Mouse (Mus musculus) cerebellum, adult 9-11 months (tissue): ENCODE results near the gene Senp7.
A peak's percentile ranks its signal among the peaks of the same experiment; 100 is the strongest.
"Not testable (repeated sequence)": the region's sequence is repeated elsewhere in the genome, so short reads cannot be mapped to it uniquely, and the experiment has no call there.

Source experiments
- DNase-seq: peaks from one replicate; pipeline ENCODE4 v3.0.0; 2022

Senp7 gene

DNA sequence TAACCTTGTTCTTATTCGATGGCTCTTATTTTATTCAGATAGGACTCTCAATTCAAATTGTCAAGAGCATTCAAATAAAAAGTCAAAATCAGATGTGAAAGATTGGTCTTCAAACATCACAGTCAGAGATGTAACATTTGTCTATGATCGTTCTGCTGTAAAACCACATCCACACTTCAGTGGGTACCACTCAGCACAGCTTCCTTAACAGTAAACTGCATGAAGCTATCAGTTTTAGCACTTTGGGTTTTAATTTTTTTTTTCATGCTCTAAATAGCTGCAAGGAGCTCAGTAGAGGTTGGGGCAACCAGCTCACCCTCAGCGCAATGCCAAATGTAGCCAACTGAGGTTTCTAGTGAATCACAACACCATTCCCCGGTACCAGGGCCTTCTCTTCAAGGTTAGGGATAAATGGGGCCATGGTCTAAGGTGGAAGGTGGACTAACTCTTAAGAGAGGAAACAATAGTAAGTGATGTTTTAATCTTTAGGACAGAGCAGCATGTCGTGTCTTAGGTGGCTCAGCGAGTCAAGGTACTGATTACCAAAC lies 20.5 kb downstream of the Senp7 start:
- no peak for DNase-seq

DNA sequence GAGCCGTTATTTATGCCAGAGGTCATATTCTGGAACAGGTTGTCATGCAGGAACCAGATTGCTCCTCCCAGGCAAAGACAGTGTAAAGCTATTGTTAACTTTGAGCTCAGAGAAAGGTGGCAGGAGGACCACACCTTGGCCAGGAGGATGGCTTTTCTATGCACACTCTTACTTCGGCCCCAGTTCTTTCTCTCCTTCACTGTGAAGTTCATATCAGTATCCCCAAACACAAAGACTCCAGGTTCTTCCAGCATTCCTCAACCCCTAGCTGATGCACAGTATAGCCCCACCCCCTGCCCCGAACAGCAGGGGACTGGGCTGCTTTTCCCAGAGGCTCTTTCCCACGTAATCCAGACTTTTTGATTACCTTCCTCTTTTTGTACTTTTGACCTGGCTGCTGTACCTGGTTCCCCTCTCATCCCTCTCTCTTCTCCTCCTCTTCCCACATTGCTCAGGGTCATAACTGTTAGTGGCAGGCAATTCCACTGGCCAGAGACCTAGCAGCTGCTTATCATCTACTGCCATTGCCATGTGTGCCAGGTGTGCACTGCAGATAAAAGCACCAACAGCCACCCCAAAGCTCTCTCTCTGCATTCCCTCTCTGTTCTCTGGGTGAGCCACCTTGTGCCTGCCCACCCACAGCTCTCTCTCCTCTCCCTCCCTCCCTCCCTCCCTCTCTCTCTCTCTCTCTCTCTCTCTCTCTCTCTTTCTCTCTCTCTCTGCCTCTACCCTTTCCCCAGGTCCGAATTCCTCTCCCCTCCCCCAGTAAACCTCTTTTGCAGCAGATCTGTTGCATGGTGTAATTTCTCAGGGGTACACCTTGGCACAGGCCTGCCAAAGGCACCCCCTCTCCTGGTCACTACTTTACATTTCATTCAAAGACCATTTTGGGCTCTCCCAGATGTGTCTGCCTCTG lies 23.4 kb downstream of the Senp7 start:
- DNase-seq, result no peak

DNA sequence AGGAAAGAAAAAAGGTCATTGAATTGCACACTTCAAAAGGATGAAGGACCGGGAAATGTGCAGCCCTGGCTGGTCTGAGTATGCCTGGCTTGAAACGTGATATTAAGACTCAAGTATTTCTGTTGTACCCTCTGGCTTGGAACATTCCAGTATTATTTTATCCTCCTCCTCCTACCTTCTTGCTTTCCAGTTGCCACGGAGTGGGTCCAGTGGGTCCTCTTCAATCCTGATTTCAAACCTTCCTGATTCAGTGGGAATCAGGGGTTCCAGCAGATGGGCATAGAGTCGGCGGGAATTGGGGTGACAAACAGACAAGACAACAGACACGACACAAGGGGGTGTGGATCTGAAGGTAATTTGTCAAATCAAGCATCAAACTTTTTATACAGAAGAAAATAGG lies 24.4 kb downstream of the Senp7 start:
- no peak for DNase-seq

DNA sequence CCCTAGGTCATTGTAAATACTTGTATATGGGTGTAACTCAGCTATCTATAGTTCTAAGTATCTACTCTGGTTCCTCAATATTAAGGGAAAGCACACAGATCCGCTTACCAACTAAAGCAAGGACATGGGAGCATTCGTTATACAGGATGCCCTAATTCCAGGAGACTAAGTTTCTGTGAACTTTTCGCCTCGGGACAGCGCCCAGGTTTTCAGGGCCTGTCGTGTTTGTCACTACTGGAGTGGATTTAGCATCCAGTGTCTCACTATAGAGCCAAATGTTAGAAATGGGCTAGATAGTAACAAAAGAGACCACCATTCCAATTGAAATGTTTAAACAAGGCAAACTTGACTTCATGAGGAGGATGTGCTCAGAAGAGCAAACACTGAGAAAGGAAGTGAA lies 25.0 kb downstream of the Senp7 start:
- not testable (repeated sequence) for DNase-seq

DNA sequence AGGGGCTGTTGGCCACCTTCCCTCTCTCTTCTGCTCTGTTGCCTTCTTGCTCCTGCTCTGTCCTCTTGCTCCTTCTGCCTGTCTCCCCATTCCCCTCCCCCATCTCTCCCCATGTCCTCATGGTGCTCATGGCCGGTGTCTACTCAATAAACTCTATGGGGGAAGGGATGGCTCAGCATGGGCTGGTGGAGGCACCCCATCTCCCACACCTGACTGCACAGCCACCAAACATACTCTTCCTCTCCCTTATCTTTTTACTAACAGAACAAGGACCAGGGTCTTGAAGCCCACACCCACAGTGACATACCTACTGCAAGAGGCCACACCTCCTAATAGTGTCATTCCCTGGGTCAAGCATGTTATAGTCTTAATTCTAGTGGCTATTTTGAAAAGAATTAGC lies 26.0 kb downstream of the Senp7 start:
- DNase-seq, result peak; percentile 42

DNA sequence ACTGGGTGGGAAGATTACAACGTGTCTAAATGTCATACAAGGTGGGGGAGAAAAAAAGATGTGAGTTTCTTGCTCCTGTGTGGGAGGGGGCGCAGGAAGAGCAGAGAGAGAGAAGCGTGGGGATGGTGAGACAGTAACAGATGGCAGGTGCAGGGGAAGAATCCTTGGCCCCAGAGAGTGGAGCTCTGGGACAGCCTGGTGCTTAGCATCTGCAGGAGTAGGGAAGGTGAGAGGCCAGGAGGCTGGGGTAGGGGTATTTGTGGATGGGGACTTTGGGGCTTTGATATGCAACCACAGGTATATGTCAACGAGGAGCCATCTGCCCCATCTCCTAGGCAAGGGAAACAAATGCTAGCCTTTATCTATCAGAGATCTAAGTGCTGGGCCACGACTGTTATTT lies 26.4 kb downstream of the Senp7 start:
- DNase-seq, result peak; percentile 50

DNA sequence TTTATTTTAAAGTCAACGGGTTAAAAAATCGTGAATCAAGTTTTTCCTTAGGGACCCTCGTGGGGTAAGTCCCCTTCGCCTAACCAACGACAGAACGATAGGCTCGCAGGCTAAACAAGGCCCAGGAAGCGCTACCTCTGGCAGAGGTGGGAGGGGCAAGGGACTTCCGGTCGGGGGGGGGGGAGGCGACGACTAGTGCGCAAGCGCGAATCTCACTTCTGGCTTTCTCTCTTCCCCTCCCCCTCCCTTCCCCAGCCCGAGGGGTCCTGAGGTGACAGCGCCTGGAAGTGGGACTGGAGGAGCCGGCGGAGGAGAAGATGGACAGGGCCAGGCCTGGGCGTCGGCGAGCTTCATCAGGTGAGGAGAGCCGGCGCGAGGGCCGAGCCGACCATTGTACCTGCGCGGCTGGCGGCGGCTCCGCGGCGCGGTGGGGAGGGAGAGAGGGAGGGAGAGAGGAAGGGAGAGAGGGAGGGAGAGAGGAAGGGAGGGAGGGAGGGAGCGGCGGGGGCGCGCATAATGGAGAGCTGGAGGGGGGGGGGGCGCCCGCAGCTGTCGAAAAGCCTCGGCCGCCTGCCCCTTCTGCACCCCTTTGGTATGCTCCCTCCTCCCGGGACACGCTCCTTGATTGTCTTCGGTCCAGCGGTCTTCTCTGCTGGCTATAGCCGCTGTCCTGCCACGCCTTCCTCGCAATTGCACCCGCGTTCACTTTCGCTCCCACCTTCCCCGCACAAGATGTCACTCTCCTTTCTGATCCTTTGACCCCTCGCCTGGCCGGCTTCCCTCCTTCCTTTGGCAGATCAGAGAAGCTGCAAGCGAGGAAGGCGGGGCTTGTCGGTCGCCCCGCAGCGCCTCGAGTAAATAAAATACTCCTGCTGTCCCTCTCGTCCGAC lies 27.3 kb downstream of the Senp7 start:
- DNase-seq, result peak; percentile 88

DNA sequence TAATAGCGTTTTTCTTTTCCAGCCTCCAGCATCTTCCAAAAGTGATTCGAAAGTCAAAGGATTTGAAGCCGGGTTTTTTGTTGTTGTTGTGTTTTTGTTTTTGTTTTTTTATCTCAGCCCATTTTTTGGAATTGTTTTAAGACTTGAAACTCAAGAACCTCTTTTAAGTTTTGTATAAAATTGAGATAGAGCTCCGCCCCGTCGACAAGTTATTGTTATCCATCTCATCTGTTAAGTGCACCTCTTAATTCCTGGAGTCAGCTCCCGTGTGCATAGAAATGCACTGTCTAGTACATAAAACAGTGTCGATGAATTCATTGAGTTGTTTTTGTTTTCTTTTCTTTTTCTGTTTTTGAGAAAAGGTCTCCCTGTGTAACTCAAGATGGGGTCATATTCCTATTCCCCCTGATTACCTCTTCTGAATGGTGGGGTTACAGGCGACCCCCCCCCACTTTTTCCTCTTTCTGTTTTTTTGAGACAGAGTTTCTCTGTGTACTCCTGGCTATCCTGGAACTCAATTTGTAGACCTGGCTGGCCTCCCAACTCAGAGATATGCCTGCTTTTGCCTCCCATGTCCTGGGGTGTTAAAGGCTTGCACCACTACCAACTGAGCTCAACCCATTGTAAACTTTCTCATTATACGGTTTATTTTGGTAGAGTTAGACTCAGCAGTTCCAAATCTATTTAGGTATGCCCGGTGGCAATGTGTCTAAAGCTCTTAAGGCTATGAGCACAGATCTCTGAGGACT lies 28.2 kb downstream of the Senp7 start:
- peak; percentile 45 for DNase-seq

DNA sequence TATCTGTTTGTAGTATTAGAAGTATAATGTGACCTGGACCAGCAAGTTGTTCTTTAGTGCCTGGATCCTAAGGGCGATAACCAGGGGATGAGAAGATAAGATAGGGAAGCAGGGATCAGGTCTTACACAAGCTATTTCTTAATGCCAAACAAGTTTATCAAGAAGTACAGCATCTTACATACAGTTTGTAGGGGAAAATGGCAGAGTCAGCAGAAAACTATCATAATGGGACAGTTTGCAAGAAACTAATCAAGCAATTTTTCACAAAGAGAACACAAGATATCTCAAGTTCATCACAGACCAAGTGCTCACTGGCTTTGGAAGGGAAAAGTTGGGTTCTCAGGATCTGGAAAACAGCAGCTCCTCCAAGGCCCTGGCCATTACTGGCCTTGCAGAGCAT lies 31.3 kb downstream of the Senp7 start:
- no peak for DNase-seq

DNA sequence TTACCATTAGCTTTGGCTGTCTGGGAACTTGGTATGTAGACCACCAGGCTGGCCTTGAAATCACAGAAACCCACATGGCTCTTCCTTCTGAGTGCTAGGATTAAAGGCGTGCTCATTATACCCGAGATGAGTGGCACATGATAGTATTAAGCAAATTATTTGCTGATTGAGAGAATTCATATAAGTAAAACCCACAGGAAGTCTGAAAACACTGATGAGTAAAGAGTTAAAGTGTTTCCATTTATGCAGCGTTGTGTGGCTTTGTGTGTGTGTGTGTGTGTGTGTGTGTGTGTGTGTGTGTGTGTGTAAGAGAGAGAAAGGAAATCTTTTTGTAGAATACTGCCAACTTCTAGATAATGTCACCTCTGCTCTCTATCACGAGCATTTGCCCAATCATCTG lies 33.6 kb downstream of the Senp7 start:
- DNase-seq, result no peak

DNA sequence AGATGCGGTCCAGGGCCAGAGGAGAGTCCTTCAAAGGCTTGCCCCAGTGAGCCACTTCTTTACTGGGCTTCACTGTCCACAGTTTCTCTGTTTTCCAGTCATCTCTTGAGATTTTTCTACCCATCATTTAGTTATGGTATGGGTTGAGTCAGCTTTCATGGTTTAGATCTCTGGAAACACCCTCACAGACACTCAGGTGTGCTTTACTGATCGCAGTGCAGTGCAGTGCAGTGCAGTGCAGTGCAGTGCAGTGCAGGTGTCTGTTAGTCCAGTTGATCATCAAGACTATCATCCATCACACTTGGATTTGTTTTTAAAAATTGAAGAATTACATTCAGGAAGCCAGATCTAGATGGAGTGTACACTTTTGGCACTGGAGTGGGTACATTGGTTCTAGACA lies 38.2 kb downstream of the Senp7 start:
- no peak for DNase-seq

DNA sequence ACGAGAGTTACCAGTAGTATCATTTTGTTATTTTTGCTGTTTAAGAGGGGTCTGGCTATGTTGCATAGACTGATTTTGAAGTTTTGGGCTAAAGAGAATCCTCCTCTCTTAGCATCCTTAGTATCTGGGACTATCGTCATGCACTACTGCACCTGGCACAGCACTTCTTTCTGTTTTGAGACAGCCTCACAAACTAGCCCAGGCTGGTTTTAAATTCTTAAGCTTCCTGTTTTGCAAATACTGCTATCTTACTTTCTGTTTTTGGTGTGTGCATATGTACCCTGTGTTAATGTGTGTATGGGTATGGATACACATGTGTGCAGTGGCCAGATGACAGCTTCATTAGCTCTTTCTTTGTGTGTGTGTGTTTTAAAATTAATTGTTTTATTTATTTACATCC lies 42.2 kb downstream of the Senp7 start:
- DNase-seq, result no peak

DNA sequence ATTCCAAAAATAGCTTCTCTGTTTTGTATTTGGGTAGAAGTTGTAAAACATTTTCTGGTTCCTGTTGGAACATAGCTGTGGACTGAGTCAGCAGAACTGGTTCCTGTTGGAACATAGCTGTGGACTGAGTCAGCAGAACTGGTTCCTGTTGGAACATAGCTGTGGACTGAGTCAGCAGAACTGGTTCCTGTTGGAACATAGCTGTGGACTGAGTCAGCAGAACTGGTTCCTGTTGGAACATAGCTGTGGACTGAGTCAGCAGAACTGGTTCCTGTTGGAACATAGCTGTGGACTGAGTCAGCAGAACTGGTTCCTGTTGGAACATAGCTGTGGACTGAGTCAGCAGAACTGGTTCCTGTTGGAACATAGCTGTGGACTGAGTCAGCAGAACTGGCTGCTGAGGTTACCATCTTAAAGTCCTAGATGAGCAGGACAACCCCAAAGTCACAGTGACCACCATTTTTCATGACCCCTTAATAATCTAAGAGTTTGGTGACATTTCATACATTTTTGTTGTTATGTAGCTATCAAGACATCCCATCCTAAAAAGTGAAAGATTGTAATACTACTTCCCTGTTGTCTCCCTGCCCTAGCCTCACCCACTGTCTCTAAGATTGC lies 48.4 kb downstream of the Senp7 start:
- not testable (repeated sequence) for DNase-seq

DNA sequence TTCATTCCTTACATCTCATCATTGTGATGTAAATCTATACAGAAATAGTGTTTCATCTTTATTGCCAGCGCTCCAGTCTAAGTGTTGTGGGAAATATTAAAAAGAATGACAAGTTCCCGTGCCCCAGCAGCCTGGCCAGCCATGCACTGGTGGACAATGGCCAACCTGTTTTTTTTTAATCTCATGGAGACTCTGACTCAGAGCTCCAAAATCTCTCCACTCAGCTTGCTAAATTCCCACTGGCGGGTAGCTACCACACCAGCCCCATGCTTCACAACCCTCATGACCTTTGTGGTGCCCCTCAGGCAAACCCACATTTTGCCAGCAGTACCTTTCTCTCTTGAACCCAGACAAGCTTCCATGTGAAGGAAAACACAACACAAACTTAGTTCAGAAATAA lies 67.6 kb downstream of the Senp7 start:
- DNase-seq, result no peak

DNA sequence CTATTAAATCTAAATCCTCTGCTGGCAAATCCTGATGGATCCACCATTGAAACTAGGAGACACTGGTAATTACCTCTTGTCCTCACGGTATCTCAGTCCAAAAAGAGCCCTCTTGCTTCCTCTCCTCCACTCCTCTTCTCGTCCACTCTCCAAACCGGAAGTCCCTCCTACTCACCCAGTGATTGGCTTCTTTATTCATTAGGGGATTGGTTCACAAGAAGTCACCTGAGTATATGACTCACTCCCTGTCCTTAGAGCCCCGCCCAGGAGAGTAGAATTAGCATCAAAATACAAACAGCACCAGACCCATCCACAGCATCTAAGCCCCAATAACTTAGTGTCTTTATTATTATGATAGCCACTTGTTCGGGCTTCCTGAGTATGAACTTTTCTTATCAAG lies 68.0 kb downstream of the Senp7 start:
- DNase-seq, result no peak

DNA sequence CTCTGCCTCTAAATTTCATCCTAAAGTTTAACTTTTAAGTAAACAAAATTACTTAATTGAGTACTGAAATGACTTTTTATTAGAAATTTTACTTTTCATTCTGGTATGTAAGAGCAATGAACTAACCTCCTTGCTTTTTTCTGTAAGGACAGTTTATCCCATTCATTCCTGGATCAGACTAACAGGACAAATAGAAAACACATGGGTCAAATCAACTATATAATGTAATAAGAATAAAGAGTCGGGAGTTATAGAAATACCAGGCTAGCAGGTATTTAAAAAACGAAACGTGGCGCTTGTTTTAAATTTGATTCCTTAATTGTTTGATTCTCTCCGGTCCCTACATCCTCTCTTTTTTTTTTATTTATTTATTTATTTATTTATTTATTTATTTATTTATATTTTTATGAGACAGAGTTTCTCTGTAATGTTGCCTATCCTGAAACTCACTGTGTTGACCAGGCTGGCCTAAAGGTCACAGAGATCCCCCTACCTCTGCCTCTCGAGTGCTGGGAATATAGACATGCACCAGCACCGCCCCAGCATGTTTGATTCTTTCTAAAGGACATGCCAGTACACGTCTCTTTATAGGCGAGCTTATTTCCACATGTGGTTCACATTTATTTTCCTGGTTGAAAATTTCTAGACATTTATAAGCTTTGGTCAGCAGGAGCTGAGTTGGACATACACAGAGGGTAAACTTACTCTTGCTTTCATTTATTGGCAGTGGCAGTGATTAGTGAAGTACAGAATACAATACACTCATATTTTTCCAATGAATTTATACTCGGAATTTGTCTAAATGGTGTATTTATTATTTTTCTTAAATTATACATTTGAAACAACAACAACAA lies 69.4 kb downstream of the Senp7 start:
- no peak for DNase-seq

DNA sequence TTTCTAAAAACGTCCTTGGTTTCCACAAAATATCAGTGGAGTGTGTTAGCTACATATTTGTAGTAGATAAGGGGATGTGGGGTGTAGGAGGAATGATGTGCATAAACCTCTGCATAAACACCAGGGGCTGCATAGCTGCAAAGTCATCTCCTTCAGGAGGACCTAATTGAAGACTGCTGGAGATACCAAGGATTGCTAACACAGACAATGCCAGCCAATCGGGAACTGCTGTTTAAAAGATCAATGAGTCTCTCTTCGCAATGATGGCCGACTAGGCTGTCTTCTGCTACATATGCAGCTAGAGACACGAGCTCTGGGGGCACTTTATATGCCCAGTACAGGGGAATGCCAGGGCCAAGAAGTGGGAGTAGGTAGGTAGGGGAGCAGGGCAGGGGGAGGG lies 74.4 kb downstream of the Senp7 start:
- no peak for DNase-seq

DNA sequence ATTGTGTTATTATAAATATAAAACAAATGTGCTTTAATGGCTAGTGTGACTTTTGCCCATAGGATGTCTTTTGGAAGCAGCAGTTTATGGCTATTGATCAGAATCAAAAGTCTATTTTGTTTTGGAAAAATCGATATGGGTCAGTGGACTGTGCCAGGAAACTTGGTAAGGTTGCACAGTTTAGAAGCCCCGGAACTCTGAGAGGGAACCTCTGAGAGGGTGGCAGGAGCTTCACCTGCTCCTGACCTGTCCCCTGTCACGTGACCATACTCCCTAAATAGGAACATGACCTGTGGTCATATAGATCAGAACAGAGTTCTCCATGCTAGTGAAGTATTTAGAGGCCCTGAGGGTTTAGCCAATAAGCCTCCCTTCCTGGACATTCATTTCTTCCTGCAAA lies 75.9 kb downstream of the Senp7 start:
- DNase-seq, result no peak

DNA sequence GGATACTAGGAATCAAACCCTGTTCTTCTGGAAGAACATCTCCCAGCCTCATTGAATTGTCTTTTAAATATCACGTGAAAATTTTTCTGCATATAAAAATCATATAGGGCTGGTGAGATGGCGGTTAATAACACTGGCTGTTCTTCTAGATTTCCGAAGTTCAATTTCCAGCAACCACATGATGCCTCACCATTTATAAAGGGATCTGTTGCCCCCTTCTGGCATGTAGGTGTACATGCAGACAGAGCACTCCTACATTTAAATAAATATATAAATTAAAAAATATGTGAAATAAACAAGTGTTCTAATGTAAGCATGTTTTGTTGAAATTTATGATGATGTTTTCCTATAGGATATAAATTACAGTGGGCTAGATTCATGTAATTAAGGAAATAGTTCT lies 83.5 kb downstream of the Senp7 start:
- DNase-seq, result no peak

DNA sequence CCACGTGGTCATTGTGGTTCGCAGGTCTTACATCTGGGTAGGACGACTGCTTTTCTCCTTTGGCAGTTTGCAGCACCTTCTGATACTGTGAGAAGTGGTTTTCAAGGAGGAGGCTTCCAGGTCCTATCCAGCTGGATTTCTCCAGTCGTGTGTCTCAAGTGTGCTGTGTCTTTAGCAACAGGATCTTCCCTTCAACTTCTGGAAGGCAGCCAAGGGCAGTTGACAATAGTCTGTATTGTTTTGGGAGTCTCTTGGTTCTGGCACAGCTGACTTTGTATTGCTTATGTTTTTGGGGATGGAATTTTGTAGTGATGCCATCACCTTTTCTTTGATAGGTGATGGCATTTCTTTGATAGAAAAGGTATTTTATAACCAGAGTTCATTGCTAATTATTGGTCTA lies 86.0 kb downstream of the Senp7 start:
- no peak for DNase-seq

DNA sequence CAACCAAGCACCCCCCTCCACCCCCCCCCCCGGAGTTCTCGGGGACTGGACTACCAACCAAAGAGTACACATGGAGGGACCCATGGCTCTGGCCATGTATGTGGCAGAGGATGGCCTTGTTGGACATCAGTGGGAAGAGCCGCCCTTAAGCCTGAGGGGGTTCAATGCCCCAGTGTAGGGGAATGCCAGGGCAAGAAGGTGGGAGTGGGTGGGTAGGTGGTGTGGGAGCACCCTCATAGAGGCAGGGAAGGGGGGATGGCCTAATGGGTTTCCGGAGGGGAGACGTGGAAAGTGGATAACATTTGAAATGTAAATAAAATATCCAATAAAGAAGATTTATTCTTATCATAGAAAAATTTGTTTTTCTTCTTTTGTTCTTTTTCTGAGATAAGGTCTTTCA lies 89.5 kb downstream of the Senp7 start:
- DNase-seq, result not testable (repeated sequence)

DNA sequence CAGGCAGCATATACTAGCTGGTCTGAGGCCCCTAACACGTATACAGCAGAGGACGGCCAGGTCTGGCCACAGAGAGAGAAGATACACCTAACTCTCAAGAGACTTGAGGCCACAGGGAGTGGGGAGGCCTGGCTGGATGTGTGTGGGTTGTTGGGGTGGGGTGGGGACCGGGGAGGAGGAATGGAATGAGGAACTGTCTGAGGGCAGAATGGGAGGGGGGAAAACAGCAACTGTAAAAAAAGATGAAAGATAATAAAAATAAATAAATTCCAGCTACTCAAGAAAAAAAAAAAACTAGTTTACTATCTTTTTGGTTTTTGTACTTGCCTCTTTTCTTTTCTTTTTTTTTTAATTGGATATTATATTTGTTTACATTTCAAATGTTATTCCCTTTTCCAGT lies 91.8 kb downstream of the Senp7 start:
- no peak for DNase-seq
